Mouse (Mus musculus) frontal cortex, adult (tissue): Measurements from ENCODE around the gene Lyg2.

ENCODE experiments used
- ATAC-seq: cut with Nextera tagmentation; 2 replicates; pipeline ENCODE4 v1.9.2; 2017; ENCODE audit warnings: mild to moderate bottlenecking, moderate library complexity, mixed read lengths; ENCODE audit not compliant: low TSS enrichment

Lyg2 gene

GRCm38 (mm10) chr1:37916393-37916792, at the start of gene Lyg2:
Gene Lyg2, minus strand, starts transcription at chr1:37916493.
- ATAC-seq: no peak

GRCm38 (mm10) chr1:37965571-37965970, 49.3 kb upstream of the Lyg2 start:
- ATAC-seq: no peak

- ATAC-seq: peak; percentile 67; the same call in 1 of the 2 replicates
Measured at GRCm38 (mm10) chr1:37959486-37959885, 43.2 kb upstream of the Lyg2 start.

GRCm38 (mm10) chr1:37958516-37958915, 42.2 kb upstream of the Lyg2 start:
- ATAC-seq: no peak

GRCm38 (mm10) chr1:37957659-37958058, 41.4 kb upstream of the Lyg2 start, which contains the start of gene Lyg1:
Gene Lyg1, minus strand, starts transcription at chr1:37957759.
- ATAC-seq: no peak

GRCm38 (mm10) chr1:37956690-37957431, 40.6 kb upstream of the Lyg2 start:
- no peak for ATAC-seq

- ATAC-seq: no peak
Measured at GRCm38 (mm10) chr1:37955251-37955650, 39.0 kb upstream of the Lyg2 start.

GRCm38 (mm10) chr1:37954786-37955185, 38.5 kb upstream of the Lyg2 start:
- no peak for ATAC-seq

- ATAC-seq: no peak
Measured at GRCm38 (mm10) chr1:37948906-37949305, 32.6 kb upstream of the Lyg2 start.

- ATAC-seq: no peak
Measured at GRCm38 (mm10) chr1:37931806-37932205, 15.5 kb upstream of the Lyg2 start.

GRCm38 (mm10) chr1:37925971-37926370, 9.7 kb upstream of the Lyg2 start:
- ATAC-seq: no peak

GRCm38 (mm10) chr1:37922536-37922935, 6.2 kb upstream of the Lyg2 start:
- no peak for ATAC-seq

GRCm38 (mm10) chr1:37918096-37918495, 1.8 kb upstream of the Lyg2 start:
- ATAC-seq: no peak

- no peak for ATAC-seq
Measured at GRCm38 (mm10) chr1:37917666-37918065, 1.4 kb upstream of the Lyg2 start.

GRCm38 (mm10) chr1:37912751-37913150, 3.5 kb downstream of the Lyg2 start:
- ATAC-seq: no peak

GRCm38 (mm10) chr1:37903178-37903577, 13.1 kb downstream of the Lyg2 start:
- peak; percentile 95 for ATAC-seq

- ATAC-seq: no peak
Measured at GRCm38 (mm10) chr1:37900288-37900687, 16.0 kb downstream of the Lyg2 start.

- no peak for ATAC-seq
Measured at GRCm38 (mm10) chr1:37899816-37900215, 16.5 kb downstream of the Lyg2 start.

- ATAC-seq: no peak
Measured at GRCm38 (mm10) chr1:37894606-37895005, 21.7 kb downstream of the Lyg2 start.

GRCm38 (mm10) chr1:37891400-37891799, 24.9 kb downstream of the Lyg2 start:
- ATAC-seq: no peak

GRCm38 (mm10) chr1:37890025-37890652, 26.2 kb downstream of the Lyg2 start, which contains the start of the genes Mitd1 and Mrpl30:
Gene Mitd1, minus strand, starts transcription at chr1:37890411.
Gene Mrpl30, plus strand, starts transcription at chr1:37890477.
- peak; percentile 94 for ATAC-seq

GRCm38 (mm10) chr1:37889206-37889605, 27.1 kb downstream of the Lyg2 start:
- ATAC-seq: no peak

- ATAC-seq: no peak
Measured at GRCm38 (mm10) chr1:37884451-37884850, 31.8 kb downstream of the Lyg2 start.
